Mouse (Mus musculus): ENCODE measurements at regions not wholly inside any gene's neighbourhood (a gene's known extent, or its start where the extent isn't known, plus 50 kb on each side); places are given as distances from the start of the nearest gene placed in this dataset.

- WGBS: 38% methylated on average over 3 of the region's 3 CpGs
- Histone ChIP-seq H3K9me3 (ENCODE audit: control insufficient read depth, low read depth, low read length) (no peaks in the 10 kb centered on the region), H3K4me1 (ENCODE audit: control insufficient read depth, insufficient read depth, low read length) (no peaks in the 10 kb centered on the region), H3K27me3 (ENCODE audit: control insufficient read depth, insufficient read depth, low read length) (no peaks in the 10 kb centered on the region), H3K36me3 (ENCODE audit: control insufficient read depth, insufficient read depth, low read length) (no peaks in the 10 kb centered on the region), H3K27ac (ENCODE audit: low read length) (no peak overlapping the region), H3K4me2 (replicated peaks; ENCODE audit: low read depth, low read length) (no peak overlapping the region), H3K9ac (replicated peaks; ENCODE audit: low read depth, low read length) (no peak overlapping the region), H3K4me3 (ENCODE audit: low read depth, low read length) (no peak overlapping the region)
- no peak for ATAC-seq (ENCODE audit: insufficient number of reproducible peaks, insufficient read depth, low FRiP score, low read depth)
These were observed 300.5 kb downstream of the Zfp619 start for GRCm38 (mm10) chr7:39818036-39818435.

- ATAC-seq (ENCODE audit: insufficient number of reproducible peaks, insufficient read depth, low FRiP score, low read depth): no peak
- 88% methylated on average over 4 of the region's 4 CpGs for WGBS
- H3K9me3 ChIP-seq (ENCODE audit: control insufficient read depth, low read depth, low read length): no peaks in the 10 kb centered on the region
These were observed 305.1 kb downstream of the Zfp619 start for GRCm38 (mm10) chr7:39822550-39823178.

GRCm38 (mm10) chr7:39828378-39828777 is 310.8 kb downstream of the Zfp619 start:
- no peak for ATAC-seq (ENCODE audit: insufficient number of reproducible peaks, insufficient read depth, low FRiP score, low read depth)
- Histone ChIP-seq H3K27ac (ENCODE audit: low read length) (no peak overlapping the region), H3K4me2 (replicated peaks; ENCODE audit: low read depth, low read length) (no peak overlapping the region), H3K4me3 (ENCODE audit: low read depth, low read length) (no peak overlapping the region), H3K9me3 (ENCODE audit: control insufficient read depth, low read depth, low read length) (no peaks in the 10 kb centered on the region), H3K4me1 (ENCODE audit: control insufficient read depth, insufficient read depth, low read length) (no peaks in the 10 kb centered on the region), H3K9ac (replicated peaks; ENCODE audit: low read depth, low read length) (no peak overlapping the region), H3K36me3 (ENCODE audit: control insufficient read depth, insufficient read depth, low read length) (no peaks in the 10 kb centered on the region), H3K27me3 (ENCODE audit: control insufficient read depth, insufficient read depth, low read length) (no peaks in the 10 kb centered on the region)
- WGBS: 46% methylated on average over 6 of the region's 6 CpGs

More at GRCm38 (mm10) chr7:39822550-39823178, 305.1 kb downstream of the Zfp619 start:
- H3K27me3 ChIP-seq (ENCODE audit: control insufficient read depth, insufficient read depth, low read length): no peaks in the 10 kb centered on the region
- H3K27ac ChIP-seq (ENCODE audit: low read length): no peak overlapping the region
- H3K9ac ChIP-seq (replicated peaks; ENCODE audit: low read depth, low read length): no peak overlapping the region
- H3K4me3 ChIP-seq (ENCODE audit: low read depth, low read length): no peak overlapping the region
- H3K36me3 ChIP-seq (ENCODE audit: control insufficient read depth, insufficient read depth, low read length): no peaks in the 10 kb centered on the region
- no peak overlapping the region for H3K4me2 ChIP-seq (replicated peaks; ENCODE audit: low read depth, low read length)
- no peaks in the 10 kb centered on the region for H3K4me1 ChIP-seq (ENCODE audit: control insufficient read depth, insufficient read depth, low read length)

- H3K4me3 ChIP-seq (ENCODE audit: low read depth, low read length): no peak overlapping the region
- no peaks in the 10 kb centered on the region for H3K27me3 ChIP-seq (ENCODE audit: control insufficient read depth, insufficient read depth, low read length)
- WGBS: 81% methylated on average over 2 of the region's 2 CpGs
- H3K4me2 ChIP-seq (replicated peaks; ENCODE audit: low read depth, low read length): no peak overlapping the region
- H3K27ac ChIP-seq (ENCODE audit: low read length): no peak overlapping the region
- H3K4me1 ChIP-seq (ENCODE audit: control insufficient read depth, insufficient read depth, low read length): no peaks in the 10 kb centered on the region
- ATAC-seq (ENCODE audit: insufficient number of reproducible peaks, insufficient read depth, low FRiP score, low read depth): no peak
- H3K36me3 ChIP-seq (ENCODE audit: control insufficient read depth, insufficient read depth, low read length): no peaks in the 10 kb centered on the region
- H3K9ac ChIP-seq (replicated peaks; ENCODE audit: low read depth, low read length): no peak overlapping the region
- H3K9me3 ChIP-seq (ENCODE audit: control insufficient read depth, low read depth, low read length): no peaks in the 10 kb centered on the region
These were observed 313.3 kb downstream of the Zfp619 start for GRCm38 (mm10) chr7:39830831-39831230.

- Histone ChIP-seq H3K36me3 (ENCODE audit: control insufficient read depth, insufficient read depth, low read length) (no peaks in the 10 kb centered on the region), H3K9me3 (ENCODE audit: control insufficient read depth, low read depth, low read length) (no peaks in the 10 kb centered on the region), H3K9ac (replicated peaks; ENCODE audit: low read depth, low read length) (no peak overlapping the region), H3K4me2 (replicated peaks; ENCODE audit: low read depth, low read length) (no peak overlapping the region), H3K27ac (ENCODE audit: low read length) (no peak overlapping the region), H3K4me3 (ENCODE audit: low read depth, low read length) (no peak overlapping the region), H3K4me1 (ENCODE audit: control insufficient read depth, insufficient read depth, low read length) (no peaks in the 10 kb centered on the region), H3K27me3 (ENCODE audit: control insufficient read depth, insufficient read depth, low read length) (no peaks in the 10 kb centered on the region)
- 71% methylated on average over 3 of the region's 3 CpGs for WGBS
- ATAC-seq (ENCODE audit: insufficient number of reproducible peaks, insufficient read depth, low FRiP score, low read depth): no peak
These were observed 324.4 kb downstream of the Zfp619 start for GRCm38 (mm10) chr7:39841988-39842387.

GRCm38 (mm10) chr7:39847914-39848782 is 330.6 kb downstream of the Zfp619 start:
- Histone ChIP-seq H3K4me2 (replicated peaks; ENCODE audit: low read depth, low read length) (no peak overlapping the region), H3K27ac (ENCODE audit: low read length) (no peak overlapping the region), H3K9ac (replicated peaks; ENCODE audit: low read depth, low read length) (no peak overlapping the region), H3K27me3 (ENCODE audit: control insufficient read depth, insufficient read depth, low read length) (no peaks in the 10 kb centered on the region), H3K36me3 (ENCODE audit: control insufficient read depth, insufficient read depth, low read length) (no peaks in the 10 kb centered on the region), H3K4me3 (ENCODE audit: low read depth, low read length) (no peak overlapping the region), H3K4me1 (ENCODE audit: control insufficient read depth, insufficient read depth, low read length) (no peaks in the 10 kb centered on the region), H3K9me3 (ENCODE audit: control insufficient read depth, low read depth, low read length) (no peaks in the 10 kb centered on the region)
- ATAC-seq (ENCODE audit: insufficient number of reproducible peaks, insufficient read depth, low FRiP score, low read depth): no peak
- 43% methylated on average over 7 of the region's 7 CpGs for WGBS

GRCm38 (mm10) chr7:39857301-39857700 is 339.7 kb downstream of the Zfp619 start:
- H3K4me3 ChIP-seq (ENCODE audit: low read depth, low read length): no peak overlapping the region
- no peaks in the 10 kb centered on the region for H3K4me1 ChIP-seq (ENCODE audit: control insufficient read depth, insufficient read depth, low read length)
- no peak overlapping the region for H3K9ac ChIP-seq (replicated peaks; ENCODE audit: low read depth, low read length)
- no peaks in the 10 kb centered on the region for H3K9me3 ChIP-seq (ENCODE audit: control insufficient read depth, low read depth, low read length)
- 89% methylated on average over 2 of the region's 2 CpGs for WGBS
- no peaks in the 10 kb centered on the region for H3K36me3 ChIP-seq (ENCODE audit: control insufficient read depth, insufficient read depth, low read length)
- H3K4me2 ChIP-seq (replicated peaks; ENCODE audit: low read depth, low read length): no peak overlapping the region
- no peaks in the 10 kb centered on the region for H3K27me3 ChIP-seq (ENCODE audit: control insufficient read depth, insufficient read depth, low read length)
- H3K27ac ChIP-seq (ENCODE audit: low read length): no peak overlapping the region
- no peak for ATAC-seq (ENCODE audit: insufficient number of reproducible peaks, insufficient read depth, low FRiP score, low read depth)

- 56% methylated on average over 4 of the region's 4 CpGs for WGBS
- no peak overlapping the region for H3K4me3 ChIP-seq (ENCODE audit: low read depth, low read length)
These were observed 345.3 kb downstream of the Zfp619 start for GRCm38 (mm10) chr7:39862835-39863234.

More at GRCm38 (mm10) chr7:39862835-39863234, 345.3 kb downstream of the Zfp619 start:
- ATAC-seq (ENCODE audit: insufficient number of reproducible peaks, insufficient read depth, low FRiP score, low read depth): no peak
- no peaks in the 10 kb centered on the region for H3K27me3 ChIP-seq (ENCODE audit: control insufficient read depth, insufficient read depth, low read length)
- no peaks in the 10 kb centered on the region for H3K4me1 ChIP-seq (ENCODE audit: control insufficient read depth, insufficient read depth, low read length)
- H3K27ac ChIP-seq (ENCODE audit: low read length): no peak overlapping the region
- H3K9ac ChIP-seq (replicated peaks; ENCODE audit: low read depth, low read length): no peak overlapping the region
- no peaks in the 10 kb centered on the region for H3K36me3 ChIP-seq (ENCODE audit: control insufficient read depth, insufficient read depth, low read length)
- no peak overlapping the region for H3K4me2 ChIP-seq (replicated peaks; ENCODE audit: low read depth, low read length)
- H3K9me3 ChIP-seq (ENCODE audit: control insufficient read depth, low read depth, low read length): no peaks in the 10 kb centered on the region

Data from stomach, embryonic 14.5 days (tissue).